Mouse (Mus musculus) cerebellum, postnatal 4 days (tissue): ENCODE results near the gene Syde1.
"Not testable (repeated sequence)": the region's sequence is repeated elsewhere in the genome, so short reads cannot be mapped to it uniquely, and the experiment has no call there.

Source experiments
- DNase-seq, 2 experiments: peaks; one replicate each; pipeline ENCODE4 v3.0.0; 2022; ENCODE audit warnings: low spot score in 2 of 2, mixed read lengths in 1 of 2

Gene Syde1

DNA sequence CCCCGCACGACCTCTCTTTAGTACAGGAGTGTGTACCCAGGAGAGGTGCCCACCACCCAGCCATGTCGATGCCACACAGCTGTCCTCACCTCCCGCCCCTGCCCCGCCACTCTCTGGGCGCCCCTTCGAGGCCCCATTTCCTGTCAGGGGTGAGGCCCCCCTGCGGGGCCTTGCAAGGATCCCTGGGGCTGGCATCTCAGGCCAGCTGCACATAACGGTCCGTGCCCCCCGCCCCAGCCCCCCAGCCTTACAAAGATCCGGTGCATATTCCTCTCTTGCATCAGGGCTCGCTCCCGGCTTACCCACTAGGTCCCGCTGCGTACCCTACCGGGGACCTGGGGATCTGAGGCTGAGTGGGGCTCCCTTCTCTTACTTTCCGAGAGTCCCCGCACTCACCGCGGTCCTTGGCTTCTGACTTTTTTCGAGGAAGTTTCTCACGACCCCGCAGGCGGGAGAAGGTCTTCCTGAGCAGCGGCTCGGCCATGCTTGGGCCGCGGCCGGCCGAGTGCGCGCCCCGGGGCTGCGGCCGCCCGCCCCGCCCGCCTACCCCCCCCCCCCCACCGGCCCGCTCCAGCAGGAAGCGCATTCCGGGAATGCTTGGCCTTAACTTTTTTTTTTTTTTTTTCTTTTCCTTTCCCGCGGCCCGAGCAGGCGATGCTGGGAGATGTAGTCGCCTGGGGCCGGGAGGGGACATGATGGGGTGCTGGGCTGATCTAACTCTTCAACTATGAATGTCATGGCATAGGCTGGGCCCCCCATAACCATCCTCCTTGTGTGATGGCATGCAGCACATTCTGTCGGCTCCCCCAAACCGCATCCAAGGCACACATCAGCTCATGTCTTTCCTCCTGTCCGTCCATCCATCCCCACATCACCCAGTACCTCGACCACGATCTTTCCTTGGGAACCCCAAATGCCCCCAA, at the start of gene Syde1:
Gene Syde1, minus strand, starts transcription at position 559 of the 923 bp plus-strand sequence.
- DNase-seq, result peak in 1 of 2 experiments; percentile 19

DNA sequence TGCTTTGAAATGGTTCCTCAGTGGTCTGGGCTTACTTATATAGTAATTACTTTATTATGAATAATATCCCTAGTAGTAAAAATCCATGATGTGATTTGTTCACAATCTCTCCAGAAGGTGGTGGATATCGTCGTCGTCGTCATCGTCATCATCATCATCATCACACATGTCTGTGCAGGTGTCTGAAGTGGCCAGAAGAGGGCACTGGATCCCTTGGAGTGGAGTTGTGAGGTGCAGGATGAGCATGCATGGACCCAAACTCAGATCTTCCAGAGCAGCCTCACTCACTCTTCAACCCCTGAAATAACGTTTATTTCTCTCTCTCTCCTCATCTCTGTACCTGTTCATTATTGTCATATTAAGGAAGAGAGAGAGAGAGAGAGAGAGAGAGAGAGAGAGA, 40.5 kb upstream of the Syde1 start:
- DNase-seq, result peak in 1 of 2 experiments; percentile 44

DNA sequence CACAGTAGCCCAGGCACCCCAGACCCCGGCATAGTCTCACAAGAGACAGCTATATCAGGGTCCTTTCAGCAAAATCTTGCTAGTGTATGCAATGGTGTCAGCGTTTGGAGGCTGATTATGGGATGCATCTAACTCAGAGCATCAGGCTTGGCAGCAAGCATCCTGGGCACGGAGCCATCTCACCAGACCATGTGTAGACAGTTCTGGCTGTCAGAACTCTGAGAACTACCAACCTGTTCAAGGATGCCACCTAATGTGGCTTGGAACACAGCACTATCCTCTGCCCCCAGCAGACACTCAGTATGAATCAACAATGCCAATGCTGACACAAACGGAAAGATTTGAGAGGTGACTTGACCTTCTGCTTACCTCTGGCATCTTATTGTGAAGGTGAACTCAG, 38.4 kb upstream of the Syde1 start:
- peak in 1 of 2 experiments; percentile 23 for DNase-seq

DNA sequence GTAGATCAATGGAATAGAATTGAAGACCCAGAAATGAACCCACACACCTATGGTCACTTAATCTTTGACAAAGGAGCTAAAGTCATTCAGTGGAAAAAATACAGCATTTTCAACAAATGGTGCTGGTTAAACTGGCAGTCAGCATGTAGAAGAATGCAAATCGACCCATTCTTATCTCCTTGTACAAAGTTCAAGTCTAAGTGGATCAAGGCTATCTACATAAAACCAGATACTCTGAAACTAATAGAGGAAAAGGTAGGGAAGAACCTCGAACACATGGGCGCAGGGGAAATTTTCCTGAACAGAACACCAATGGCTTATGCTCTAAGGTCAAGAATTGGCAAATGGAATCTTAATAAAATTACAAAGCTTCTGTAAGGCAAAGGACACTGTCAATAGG, 31.4 kb upstream of the Syde1 start:
- not testable (repeated sequence) for DNase-seq

DNA sequence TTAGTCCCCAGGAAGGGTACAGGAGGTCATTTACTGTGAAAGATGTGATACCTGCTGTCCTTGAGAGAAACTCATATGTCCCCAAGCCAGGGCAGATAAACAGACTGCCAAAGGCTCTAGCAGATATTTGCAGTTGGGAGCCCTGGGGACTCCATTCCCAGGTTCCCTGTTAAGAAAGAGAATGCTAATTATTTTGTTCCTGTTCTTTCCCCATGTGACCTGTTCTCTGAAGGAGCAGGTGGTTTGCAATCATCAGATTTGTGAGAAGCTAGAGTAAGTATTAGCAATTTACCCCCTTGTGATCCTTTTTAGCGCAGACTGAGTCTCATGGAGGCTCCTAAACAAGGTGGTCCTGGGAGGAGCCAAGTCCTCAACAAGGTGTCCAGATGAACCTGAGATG, 26.2 kb upstream of the Syde1 start, which contains the start of gene Olfr1357:
Gene Olfr1357, minus strand, starts transcription at position 101 of the 400 bp plus-strand sequence.
- no peak for DNase-seq

DNA sequence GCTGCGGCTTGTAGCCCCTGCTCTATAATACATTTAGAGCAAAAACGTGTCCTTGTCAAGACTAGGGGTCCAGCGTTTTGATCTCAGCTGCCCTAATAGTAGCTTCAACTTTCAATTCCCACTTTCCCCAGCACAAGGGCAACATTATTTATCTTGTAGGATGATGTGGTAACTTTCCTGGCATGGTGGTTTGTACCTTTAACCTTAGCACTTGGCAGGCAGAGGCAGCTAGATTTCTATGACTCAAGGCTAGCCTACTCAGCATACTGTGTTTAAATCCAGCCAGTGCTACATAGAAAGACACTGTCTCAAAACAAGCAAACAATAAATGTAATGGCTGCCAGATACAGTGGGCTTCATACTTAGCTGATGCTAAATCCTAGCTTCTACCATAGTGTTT, 15.8 kb upstream of the Syde1 start:
- no peak for DNase-seq

DNA sequence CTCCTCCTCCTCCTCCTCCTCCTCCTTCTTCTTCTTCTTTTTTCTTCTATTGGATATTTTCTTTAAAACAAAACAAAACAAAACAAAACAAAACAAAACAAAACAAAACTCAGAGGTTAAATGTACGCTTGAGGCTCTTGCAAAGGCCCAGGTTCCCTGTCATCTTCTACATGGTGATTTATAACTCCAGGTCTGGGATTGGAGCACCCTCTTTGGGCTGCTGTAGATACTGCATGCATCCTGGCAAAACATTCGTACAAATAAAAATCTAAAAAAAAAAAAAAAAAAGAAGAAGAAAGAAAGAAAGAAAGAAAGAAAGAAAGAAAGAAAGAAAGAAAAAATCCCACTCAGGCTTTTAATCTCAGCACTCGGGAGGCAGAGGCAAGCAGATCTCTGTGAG, 13.3 kb upstream of the Syde1 start:
- peak in 1 of 2 experiments; percentile 28 for DNase-seq

DNA sequence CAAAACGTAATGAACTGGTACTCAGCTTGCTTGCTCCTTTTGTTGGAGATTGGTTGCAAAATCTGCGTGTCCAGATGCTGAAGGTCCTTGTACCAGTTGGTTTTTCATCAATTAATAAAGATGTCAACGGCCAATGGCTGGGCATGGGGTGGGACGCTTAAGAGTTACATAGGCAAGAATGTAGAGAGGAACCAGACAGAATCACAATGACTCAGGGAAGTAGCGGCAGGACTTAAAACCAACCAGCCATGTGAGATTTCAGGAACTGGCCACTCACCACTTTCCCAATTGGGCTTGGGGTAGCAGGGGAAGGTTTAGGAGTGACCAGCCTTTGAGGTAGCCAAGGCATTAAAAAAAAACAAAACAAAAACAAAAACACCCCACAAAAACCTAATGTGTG, 8.1 kb upstream of the Syde1 start:
- DNase-seq, result no peak

DNA sequence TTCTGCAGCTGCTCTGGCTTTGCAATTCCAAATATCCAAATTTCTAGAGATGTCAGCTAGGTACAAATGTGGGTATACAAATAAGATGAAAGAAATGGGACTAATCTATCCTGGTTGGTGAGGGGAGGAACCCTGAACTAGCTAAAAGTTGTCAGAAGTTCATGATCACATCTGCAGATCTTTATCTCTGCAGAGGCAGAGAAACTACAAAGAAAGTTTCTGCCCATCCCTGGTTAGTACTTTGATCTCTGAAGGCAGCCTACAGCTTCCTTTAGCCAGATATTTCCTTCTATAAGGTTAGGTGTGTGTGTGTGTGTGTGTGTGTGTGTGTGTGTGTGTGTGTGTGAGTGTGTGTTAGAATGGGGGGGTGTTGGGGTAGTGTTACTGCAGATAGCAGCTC, 2.8 kb upstream of the Syde1 start:
- DNase-seq, result no peak

DNA sequence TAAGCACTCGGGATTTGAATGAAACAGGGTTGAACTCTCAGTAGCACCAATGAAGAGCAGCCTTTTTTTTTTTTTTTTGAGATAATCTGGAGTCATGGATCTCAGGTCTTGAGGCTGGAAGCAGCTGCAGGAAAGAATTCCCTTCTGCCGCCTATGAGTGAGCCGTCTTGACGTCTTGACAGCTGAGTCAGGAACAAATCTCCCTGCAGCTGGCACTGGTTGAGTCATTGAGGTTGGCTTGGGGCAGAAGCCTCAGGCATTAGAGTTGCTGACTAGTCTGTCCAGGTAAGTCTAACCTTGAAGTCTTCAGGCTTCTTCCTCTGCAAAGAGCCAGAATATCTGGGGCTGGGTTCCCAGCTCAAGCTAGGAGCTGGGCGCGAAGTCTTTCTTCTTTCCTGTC, 2.4 kb upstream of the Syde1 start:
- no peak for DNase-seq

DNA sequence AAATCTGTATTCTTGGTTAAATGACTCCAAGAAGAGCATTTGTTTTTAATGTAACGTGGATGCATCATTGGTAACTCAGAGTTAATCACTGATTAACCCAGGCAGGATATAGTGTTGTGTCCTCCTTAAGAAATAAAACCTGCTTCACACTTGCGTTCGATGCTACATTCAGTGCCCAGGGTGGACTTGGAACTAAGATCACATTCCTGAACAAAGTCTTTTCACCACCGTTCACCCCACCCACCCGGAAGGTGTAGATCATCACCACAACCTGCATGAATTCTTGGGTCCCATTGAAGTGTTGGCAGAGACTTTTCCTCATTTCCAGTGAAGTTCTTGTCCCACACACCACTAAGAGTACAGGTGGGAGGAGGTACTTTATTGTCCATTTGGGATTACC, 2.0 kb upstream of the Syde1 start:
- no peak for DNase-seq

DNA sequence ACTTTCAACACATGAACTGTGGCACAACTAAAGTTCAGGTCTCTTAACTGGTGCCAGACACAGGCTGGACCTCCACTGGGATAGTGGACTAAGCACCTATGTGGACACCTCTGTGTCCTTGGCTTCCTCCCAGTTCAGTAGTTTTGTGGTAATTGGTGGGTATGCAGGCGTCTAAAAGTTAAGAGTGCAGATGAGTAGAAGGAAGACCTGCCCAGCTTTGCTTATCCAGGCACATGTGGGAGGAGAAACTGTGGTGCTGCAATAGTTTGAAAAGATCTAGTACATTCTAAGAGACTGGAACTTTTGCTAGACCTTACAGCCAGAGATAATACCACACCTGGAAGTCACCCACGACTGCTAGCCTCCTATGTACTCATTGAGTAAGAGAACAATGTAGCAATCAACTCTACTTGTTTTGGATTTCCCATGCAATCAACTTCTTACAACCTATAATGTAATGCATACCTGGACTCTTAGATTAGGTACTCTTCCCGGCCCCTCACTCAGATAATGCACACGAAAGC, 1.2 kb upstream of the Syde1 start:
- no peak for DNase-seq

DNA sequence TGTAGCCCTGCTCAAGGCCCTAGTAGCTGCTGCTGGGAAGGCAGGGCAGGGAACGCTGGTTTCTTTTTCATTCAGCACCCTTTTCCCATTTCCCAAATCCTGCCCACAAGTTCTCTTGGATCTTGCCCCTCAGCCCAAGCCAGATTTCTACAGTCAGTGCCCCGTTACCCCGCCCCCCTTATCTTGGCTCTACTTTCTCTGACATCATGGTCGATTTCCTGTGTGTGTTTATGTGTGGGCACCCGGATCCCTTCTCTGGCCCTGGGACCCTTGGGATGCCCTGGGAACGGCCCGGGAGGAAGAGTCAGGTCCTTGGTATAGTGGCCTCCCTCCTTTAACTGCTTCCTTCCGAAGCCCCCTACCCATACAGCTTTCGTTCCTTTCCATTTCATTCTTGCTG, 1.0 kb downstream of the Syde1 start:
- no peak for DNase-seq

DNA sequence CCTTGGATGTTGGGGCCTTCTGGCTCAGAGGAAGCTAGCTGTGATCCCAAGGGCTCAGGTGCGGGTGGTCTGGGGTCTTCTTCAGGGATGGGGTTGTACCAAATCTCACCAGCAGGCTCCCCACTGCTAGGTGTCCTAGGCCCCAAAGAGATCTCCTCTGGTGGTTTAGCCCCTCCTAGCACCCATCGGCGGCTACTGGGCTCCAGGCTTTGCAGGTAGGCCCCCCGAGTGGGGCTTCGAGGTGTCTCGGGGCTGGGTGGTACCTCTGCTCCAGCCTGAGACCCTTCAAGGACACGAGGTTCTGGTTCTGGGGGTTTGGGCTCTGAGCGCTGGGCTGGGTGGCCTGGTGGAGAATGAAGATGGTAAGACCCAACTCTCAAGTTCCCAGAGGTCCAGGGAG, 1.9 kb downstream of the Syde1 start:
- DNase-seq, result no peak

DNA sequence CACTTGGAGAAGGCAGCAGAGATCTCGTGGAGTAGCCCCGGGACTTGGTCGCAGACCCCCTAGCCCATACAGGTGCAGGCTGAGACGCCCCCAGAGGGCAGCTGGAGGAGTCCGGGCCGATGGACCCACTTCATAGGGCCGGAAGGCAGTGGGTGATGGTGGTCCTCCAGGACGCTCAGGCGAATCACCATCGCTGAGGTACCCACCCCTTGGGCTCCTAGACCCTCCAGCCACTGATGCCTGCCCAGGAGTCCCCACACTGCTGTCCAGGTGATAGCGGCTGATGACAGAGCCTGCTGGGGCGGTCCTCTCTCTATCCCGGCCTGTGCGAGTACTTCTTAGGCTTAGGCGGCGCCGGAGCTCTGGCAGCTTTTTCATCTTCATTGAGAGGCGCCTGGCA, 2.5 kb downstream of the Syde1 start:
- DNase-seq, result no peak

DNA sequence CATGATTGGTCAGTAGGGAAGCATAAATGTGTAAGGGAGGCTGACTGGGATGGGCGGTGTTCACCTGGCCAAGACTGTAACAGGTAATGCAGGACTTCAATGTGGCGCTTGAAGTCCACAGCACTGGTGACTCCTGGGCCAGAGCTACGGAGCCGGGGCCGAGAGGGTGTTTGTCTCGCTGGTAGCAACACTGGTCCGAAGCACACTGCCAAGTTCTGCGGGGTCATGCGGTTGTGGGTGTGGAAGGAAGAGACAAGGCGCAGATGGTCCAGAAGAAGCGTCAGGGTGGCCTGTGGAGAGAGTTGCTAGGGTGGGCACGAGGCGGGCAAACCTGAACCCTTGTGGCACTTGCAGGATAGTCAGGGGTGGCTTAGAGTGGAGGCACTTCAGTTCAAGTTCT, 5.7 kb downstream of the Syde1 start:
- DNase-seq, result no peak

DNA sequence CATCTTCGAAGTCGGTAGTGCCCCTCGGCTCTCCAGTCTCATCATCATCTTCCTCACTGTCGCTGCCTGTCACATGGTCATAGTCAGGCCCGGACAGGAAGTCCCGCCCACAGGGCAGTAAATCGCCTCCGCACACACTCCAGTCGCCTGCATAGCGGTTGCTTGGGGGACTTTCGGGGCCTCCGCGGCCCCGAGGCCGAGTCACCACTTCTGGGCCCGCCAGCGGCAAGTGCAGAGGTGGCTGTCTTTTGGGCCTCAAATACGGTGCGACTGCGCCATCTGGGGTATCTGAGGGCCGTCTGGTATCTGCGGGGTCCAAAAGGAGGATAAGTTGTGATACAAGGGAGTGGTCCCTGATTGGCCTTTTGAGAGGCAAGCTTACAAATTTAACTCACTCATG, 6.2 kb downstream of the Syde1 start:
- no peak for DNase-seq

DNA sequence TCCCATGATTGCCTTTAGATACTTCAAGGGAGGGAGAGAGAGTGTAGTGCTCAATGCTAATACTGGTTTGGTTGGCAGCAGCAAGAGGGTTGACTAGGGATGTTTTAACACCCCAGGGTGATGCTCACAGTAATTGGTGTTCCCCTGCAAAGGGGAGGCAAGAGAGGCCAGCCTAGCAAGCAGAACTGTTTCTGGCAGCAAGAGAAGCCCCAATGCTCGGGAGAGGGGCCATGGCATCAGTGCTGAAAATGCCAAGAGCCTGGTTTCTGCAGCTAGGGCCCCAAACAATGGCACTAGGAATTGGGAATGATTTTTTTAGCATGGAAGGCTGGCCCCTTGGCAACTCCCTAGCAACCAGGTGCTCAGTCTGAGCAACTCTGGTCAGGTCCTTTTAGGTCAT, 6.8 kb downstream of the Syde1 start:
- DNase-seq, result no peak

DNA sequence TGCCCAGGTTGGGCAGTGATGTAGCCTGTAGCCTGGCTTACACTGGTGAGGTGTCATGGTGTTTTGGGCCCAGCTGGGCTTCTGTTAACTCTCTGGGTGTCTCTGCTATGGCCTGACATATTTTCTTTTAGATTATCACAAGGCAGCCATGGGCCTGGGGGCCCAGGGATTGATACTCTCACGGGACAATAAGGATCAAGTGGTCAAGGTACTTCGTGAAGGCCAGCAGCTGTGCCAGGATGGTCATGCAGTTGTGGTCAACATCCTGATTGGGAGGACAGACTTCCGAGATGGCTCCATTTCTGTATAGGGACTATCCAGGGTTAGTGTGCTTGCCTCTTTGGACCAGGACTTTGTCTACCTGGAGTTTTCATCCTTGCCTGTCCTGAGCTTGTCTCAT, 7.8 kb downstream of the Syde1 start:
- DNase-seq, result no peak

DNA sequence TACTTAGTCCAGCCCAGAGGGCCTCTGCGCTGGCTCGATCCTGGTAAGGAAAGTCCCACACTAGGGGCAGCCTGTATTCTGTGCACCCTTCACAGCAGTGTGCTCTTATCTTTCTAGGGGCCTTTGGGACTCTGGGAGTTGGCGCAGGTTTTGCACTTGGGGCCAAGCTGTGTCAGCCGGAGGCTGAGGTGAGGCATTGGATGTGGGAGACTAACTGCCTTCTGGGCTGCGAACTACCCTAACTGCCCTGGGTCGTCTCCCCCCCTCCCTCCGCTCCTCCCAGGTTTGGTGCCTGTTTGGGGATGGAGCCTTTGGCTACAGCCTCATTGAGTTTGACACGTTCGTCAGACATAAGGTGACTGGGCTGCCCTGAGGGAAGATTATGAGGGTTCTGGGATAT, 8.4 kb downstream of the Syde1 start:
- no peak for DNase-seq

DNA sequence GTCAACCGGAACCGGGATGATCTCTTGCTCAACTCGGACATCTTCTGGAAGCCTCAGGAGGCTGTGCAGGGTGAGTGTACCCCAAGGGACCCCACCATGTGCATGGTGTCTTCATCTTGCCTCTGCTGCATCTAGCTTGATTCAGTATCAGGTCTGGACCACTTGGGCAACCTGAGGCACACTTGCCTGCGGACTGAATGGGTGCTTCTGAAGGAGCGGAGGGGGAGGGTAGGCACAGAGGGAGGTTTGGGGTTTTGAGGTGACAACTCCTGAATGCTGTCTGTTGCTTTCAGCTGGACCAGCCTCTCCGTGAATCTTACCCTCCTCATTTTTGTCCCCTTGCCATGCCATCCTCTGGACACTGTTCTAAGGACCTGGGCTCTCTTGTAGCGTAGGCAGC, 10.6 kb downstream of the Syde1 start:
- DNase-seq, result no peak

DNA sequence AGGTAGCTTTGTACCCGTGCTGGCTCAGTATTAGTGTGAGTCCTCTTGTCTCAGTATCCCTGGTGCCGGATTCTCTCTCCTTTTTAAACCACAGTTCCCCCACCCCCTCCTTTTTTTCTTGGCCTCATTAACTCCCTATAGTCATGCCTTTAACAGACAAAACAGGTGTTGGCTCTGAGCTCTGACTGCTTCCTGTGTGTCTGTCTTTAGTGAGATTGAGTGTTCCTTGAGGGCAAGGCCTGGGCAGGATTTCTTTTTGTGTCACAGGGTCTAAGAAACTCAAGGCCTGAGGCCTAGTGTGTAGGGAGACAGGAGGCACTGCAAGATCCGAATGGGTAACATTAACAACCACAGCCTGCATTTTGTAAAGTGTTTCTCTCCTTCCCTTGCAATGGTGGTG, 13.6 kb downstream of the Syde1 start:
- no peak for DNase-seq

DNA sequence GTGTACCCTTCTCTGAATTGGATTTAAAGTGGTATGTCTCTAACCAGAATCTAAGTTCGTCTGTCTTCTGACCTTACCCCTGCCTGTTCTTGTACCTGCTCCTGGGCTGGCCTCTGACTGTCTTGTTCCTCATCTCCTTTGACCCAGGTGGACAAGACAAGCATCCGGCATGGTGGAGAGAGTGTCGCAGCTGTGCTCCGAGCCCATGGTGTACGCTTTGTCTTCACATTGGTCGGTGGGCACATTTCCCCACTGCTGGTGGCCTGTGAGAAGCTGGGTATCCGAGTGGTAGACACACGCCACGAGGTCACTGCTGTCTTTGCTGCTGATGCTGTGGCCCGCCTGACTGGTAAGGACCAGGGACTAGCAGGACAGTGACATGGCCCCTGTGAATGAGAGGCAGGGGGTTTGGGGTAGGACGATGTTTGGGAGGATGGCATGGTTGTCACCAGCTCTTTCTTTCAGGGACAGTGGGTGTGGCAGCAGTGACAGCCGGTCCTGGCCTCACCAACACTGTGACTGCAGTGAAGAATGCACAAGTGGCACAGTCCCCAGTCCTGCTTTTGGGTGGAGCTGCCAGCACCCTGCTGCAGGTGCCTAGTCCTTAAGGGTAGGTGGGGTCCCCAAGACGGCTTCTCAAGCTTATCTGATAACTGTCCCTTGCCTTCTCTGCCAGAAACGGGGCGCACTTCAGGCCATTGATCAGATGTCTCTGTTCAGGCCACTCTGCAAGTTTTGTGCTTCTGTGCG, 15.2 kb downstream of the Syde1 start:
- no peak for DNase-seq
